Mouse (Mus musculus) layer of hippocampus, postnatal 25 days (tissue): ENCODE data around the gene Runx2. TPM values are rescaled to one million over a fixed set of nuclear protein-coding genes. Genes with fewer than 3 reads are reported as not detected.
A peak's percentile ranks its signal among the peaks of the same experiment; 100 is the strongest.

Experiments used
- DNase-seq, 2 experiments: peaks; one replicate each; pipeline ENCODE4 v3.0.0; 2022; ENCODE audit warnings: mixed read lengths in 2 of 2, low spot score in 1 of 2; ENCODE audit errors: extremely low spot score in 1 of 2
- total RNA-seq, 2 experiments: library from RNA; stranded (reverse); gene quantifications; 2 replicates each; pipeline ENCODE4 v1.2.3; 2021

Runx2 gene
- total RNA-seq, 2 experiments from 2014 or later, result 11.0 to 11.7 TPM

- no peak for DNase-seq
Measured at GRCm38 (mm10) chr17:44502176-44502575, 312.4 kb downstream of the Runx2 start.

GRCm38 (mm10) chr17:44500306-44500899, 314.2 kb downstream of the Runx2 start:
- peak in 1 of 2 experiments; percentile 14 for DNase-seq

GRCm38 (mm10) chr17:44490164-44490794, 324.3 kb downstream of the Runx2 start:
- no peak for DNase-seq

GRCm38 (mm10) chr17:44489346-44489745, 325.3 kb downstream of the Runx2 start:
- no peak for DNase-seq

- no peak for DNase-seq
Measured at GRCm38 (mm10) chr17:44487514-44488244, 326.9 kb downstream of the Runx2 start.

- DNase-seq, result no peak
Measured at GRCm38 (mm10) chr17:44485337-44485736, 329.3 kb downstream of the Runx2 start.

GRCm38 (mm10) chr17:44479918-44480317, 334.7 kb downstream of the Runx2 start:
- DNase-seq, result no peak

GRCm38 (mm10) chr17:44479491-44479890, 335.1 kb downstream of the Runx2 start:
- DNase-seq, result no peak

- no peak for DNase-seq
Measured at GRCm38 (mm10) chr17:44475910-44476309, 338.7 kb downstream of the Runx2 start.

GRCm38 (mm10) chr17:44474280-44474679, 340.3 kb downstream of the Runx2 start:
- no peak for DNase-seq

GRCm38 (mm10) chr17:44472695-44473094, 341.9 kb downstream of the Runx2 start:
- no peak for DNase-seq

GRCm38 (mm10) chr17:44463679-44464078, 350.9 kb downstream of the Runx2 start:
- no peak for DNase-seq

GRCm38 (mm10) chr17:44460156-44460555, 354.4 kb downstream of the Runx2 start:
- no peak for DNase-seq

GRCm38 (mm10) chr17:44459029-44459428, 355.6 kb downstream of the Runx2 start:
- DNase-seq, result no peak

GRCm38 (mm10) chr17:44456696-44457095, 357.9 kb downstream of the Runx2 start:
- no peak for DNase-seq

- DNase-seq, result peak; percentile 49 to 61
Measured at GRCm38 (mm10) chr17:44455681-44456600, 358.7 kb downstream of the Runx2 start.

- no peak for DNase-seq
Measured at GRCm38 (mm10) chr17:44449915-44450471, 364.6 kb downstream of the Runx2 start.
